Mouse (Mus musculus) midbrain, embryonic 16.5 days (tissue): ENCODE measurements around the gene Ubc. TPM values are rescaled to one million over a fixed set of nuclear protein-coding genes. Genes with fewer than 3 reads are reported as not detected.
"Not testable (repeated sequence)": the region's sequence is repeated elsewhere in the genome, so short reads cannot be mapped to it uniquely, and the experiment has no call there.

Experiments
- ATAC-seq: fragments of 200-750 bp; cut with Nextera tagmentation; 2 replicates; pipeline ENCODE4 v1.8.0; 2017; ENCODE audit warnings: moderate TSS enrichment
- H3K27ac ChIP-seq: fragments of 300-500 bp; sonication (generic); 2 replicates; pipeline ENCODE4 v1.5.1; 2014; ENCODE audit warnings: mild to moderate bottlenecking, low read length, mixed read lengths
- H3K27me3 ChIP-seq: fragments of 300-500 bp; sonication (generic); 2 replicates; pipeline ENCODE4 v1.6.1; 2014; ENCODE audit warnings: low read depth, low read length, mixed read lengths; ENCODE audit not compliant: control insufficient read depth, insufficient read depth
- H3K36me3 ChIP-seq: fragments of 300-500 bp; sonication (generic); 2 replicates; pipeline ENCODE4 v1.6.1; 2014; ENCODE audit warnings: mild to moderate bottlenecking, low read length, moderate library complexity, mixed read lengths; ENCODE audit not compliant: control insufficient read depth, insufficient read depth
- H3K4me1 ChIP-seq: fragments of 300-500 bp; sonication (generic); 2 replicates; pipeline ENCODE4 v1.6.1; 2014; ENCODE audit warnings: mild to moderate bottlenecking, low read length, mixed read lengths; ENCODE audit not compliant: control insufficient read depth, insufficient read depth
- H3K4me2 ChIP-seq: fragments of 300-500 bp; sonication (generic); 2 replicates; pipeline ENCODE4 v1.6.1; 2014; ENCODE audit warnings: mild to moderate bottlenecking, low read length, mixed read lengths
- H3K4me3 ChIP-seq: fragments of 300-500 bp; sonication (generic); 2 replicates; pipeline ENCODE4 v1.5.1; 2014; ENCODE audit warnings: low read depth, mild to moderate bottlenecking, low read length, moderate library complexity, mixed read lengths
- H3K9ac ChIP-seq: fragments of 300-500 bp; sonication (generic); 2 replicates; pipeline ENCODE4 v1.6.1; 2014; ENCODE audit warnings: low read depth, low read length, mixed read lengths
- H3K9me3 ChIP-seq: fragments of 300-500 bp; sonication (generic); replicated peaks from 2 replicates; pipeline ENCODE4 v1.6.1; 2014; ENCODE audit warnings: mild to moderate bottlenecking, low read length, mixed read lengths; ENCODE audit not compliant: control insufficient read depth, poor library complexity, severe bottlenecking
- WGBS: fragments of 180-500 bp; shearing (Covaris S2); extraction: QIAGEN DNeasy Blood & Tissue Kit; methylation state at CpG from one replicate; pipeline ENCODE4 v1.1.7; 2014; 5-methylcytosine and 5-hydroxymethylcytosine counted together
- polyA plus RNA-seq: library from polyadenylated mRNA; unstranded; fragments of >200 nt; fragmentation: Nextera tagmentation; extraction: Ambion mirVana; gene quantifications from 2 replicates; pipeline ENCODE4 v1.2.1, GENCODE M21; 2015

Ubc gene
- 1,506 and 1,517 TPM in 2 replicates for polyA plus RNA-seq

DNA sequence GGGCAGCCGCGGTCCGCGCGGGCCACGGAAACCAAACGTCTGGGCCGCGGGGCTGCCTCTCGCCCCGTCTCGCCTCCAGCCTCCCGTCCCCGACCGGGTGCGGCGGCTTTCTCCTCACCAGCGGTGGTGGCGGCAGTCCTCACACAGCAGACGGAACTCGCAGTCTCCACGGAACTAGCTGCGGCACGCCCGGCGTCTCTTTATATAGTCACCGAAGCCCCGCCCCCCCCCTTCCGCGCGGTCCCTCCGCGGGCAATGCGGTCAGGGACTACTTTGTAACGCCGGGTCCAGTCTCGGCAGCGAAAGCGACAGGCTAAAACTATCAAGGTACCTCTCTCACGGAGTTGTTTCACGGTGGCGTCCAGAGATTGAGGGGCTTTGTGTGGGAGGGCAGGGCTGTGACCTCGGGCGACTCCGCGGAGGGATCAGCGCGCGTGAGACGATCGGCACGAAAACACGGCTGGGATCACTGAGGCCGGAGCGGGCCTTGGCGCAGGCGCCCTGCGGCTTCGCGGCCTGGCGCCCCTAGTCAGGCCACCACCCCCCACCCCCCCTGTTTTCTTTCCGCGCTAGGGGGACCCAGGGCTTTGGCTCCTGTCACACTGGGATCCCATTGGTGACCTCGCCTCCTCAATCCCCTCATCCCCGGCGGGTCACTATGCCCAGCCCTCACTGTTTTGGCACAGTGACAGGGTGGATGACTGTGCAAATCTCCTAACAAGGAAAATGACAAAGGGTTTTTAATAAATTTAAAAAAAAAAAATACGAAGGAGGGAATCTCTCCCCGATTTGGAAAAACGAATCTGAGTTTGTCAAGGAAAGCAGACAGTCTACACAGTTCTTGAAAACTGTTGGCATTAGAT lies at the start of gene Ubc:
Ubc (minus strand) TSS at position 624 of the 863 bp plus-strand sequence.
- Histone ChIP-seq H3K27me3 (no peaks in the 10 kb centered on the region), H3K27ac (peak within 1 kb of the TSS; percentile 99), H3K9me3 (no peaks in the 10 kb centered on the region), H3K4me3 (peak within 1 kb of the TSS; percentile 100), H3K4me2 (peak within 1 kb of the TSS; percentile 88), H3K4me1 (peaks cover 46% of the 10 kb centered on the region), H3K36me3 (peaks cover 9% of the 10 kb centered on the region), H3K9ac (peak within 1 kb of the TSS; percentile 100)
- WGBS = under 1% methylated on average over 68 of the region's 69 CpGs
- peak; percentile 50 for ATAC-seq

DNA sequence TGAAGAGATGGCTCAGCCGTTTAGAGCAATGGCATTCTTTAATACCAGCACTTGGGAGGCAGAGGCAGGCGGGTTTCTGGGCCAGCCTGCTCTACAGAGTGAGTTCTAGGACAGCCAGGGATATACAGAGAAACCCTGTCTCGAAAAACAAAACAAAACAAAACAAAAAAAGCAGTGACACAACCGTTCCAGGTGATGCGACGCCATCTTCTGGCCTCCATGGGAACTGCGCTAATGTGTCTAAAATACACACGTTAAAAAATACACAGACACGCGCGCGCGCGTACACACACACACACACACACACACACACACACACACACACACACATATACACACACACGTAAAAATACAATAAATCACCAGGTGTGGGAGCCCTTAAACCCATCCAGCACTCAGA lies 44.3 kb upstream of the Ubc start:
- not testable (repeated sequence) for ATAC-seq, H3K27ac ChIP-seq
- H3K36me3 ChIP-seq = peaks cover 13% of the 10 kb centered on the region

DNA sequence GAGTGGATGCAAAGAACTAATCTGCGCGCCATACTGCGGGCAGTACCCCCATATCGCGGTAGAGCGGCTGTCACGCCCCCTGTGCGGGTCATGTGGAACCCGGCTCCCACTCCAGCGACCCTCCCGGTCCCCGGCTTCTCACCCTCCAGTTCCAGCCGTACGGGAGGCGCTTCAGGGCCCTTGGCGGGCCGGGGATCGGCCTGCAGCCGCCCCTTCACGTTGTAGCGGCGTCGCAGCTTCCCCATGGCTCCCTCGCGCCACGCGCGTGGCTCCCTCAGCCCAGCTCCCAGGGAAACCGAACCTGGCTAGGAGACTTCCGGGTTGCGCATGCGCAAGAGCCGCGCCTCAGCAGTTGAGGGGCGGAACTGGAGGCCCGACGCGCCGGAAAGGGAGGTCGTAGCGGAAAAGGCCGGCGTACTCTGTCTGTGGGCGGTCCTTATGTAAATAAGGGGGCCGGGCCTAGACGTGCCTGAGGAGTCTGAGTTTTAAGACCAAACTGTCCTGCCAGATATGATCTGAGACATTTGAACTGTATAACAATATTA lies 43.9 kb upstream of the Ubc start, which contains the start of gene Dhx37:
Dhx37 (minus strand) TSS at position 329 of the 545 bp plus-strand sequence.
- WGBS = under 1% methylated on average over 46 of the region's 46 CpGs

More for the DNA sequence above, 44.3 kb upstream of the Ubc start:
- WGBS = 49% methylated on average over 13 of the region's 15 CpGs
- Histone ChIP-seq H3K4me1 (peaks cover 11% of the 10 kb centered on the region), H3K4me2 (0 out of 2 replicates have a peak overlapping the region, but pooled peaks have one; percentile 2), H3K4me3 (peak overlapping the region; percentile 73)
- H3K27me3 ChIP-seq, H3K9me3 ChIP-seq, H3K9ac ChIP-seq: not testable (repeated sequence)

DNA sequence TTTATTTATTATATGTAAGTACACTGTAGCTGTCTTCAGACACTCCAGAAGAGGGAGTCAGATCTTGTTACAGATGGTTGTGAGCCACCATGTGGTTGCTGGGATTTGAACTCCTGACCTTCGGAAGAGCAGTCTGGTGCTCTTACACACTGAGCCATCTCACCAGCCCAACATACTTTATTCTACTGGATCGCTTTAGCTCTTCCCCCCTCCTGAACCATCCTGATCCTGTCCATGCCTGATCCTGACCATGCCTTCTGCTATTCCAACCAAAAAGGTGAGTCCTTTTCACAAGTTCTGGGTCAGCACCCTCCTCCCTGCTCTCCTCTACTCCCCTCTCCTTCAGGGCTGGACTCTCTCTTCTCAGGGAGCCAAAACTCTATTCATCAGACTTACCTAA lies 42.3 kb upstream of the Ubc start:
- ATAC-seq, H3K27me3 ChIP-seq, H3K4me3 ChIP-seq, H3K9me3 ChIP-seq, H3K27ac ChIP-seq, H3K9ac ChIP-seq: not testable (repeated sequence)
- H3K36me3 ChIP-seq = peaks cover 27% of the 10 kb centered on the region
- WGBS = 94% methylated on average over 2 of the region's 2 CpGs
- H3K4me1 ChIP-seq = peaks cover 11% of the 10 kb centered on the region
- H3K4me2 ChIP-seq = peak overlapping the region; percentile 92; the same call in 1 of the 2 replicates

More for the DNA sequence above, 43.9 kb upstream of the Ubc start, which contains the start of gene Dhx37:
- peak within 1 kb of the TSS; percentile 85 for H3K9ac ChIP-seq
- H3K4me3 ChIP-seq = peak within 1 kb of the TSS; percentile 73
- H3K27me3 ChIP-seq = no peaks in the 10 kb centered on the region
- H3K36me3 ChIP-seq = peaks cover 17% of the 10 kb centered on the region
- peak within 1 kb of the TSS; percentile 92 for H3K4me2 ChIP-seq
- peak; percentile 96 for ATAC-seq
- H3K9me3 ChIP-seq = no peaks in the 10 kb centered on the region
- H3K4me1 ChIP-seq = peaks cover 11% of the 10 kb centered on the region
- peak within 1 kb of the TSS; percentile 70 for H3K27ac ChIP-seq

DNA sequence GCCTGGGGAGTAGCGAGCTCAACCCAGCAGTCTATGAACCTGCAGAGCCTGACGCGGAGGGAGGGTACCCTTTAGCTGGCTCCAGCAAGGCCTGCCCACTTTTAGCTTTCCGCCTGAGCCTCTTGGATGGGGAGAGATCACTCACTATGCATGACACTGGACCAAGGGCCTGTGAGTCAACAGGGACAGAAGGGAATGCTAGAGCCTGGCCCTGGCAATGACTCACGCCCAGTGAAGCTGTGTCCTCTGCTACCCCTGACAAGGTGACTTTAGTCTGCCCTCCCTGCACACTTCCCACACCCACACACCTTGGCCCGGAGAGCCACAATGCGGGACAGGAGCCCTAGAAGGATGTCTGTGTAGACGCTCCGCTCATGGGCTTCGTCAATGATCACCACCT lies 36.3 kb upstream of the Ubc start:
- no peak overlapping the region for H3K27ac ChIP-seq
- H3K9ac ChIP-seq = no peak overlapping the region
- WGBS = 96% methylated on average over 10 of the region's 10 CpGs
- H3K36me3 ChIP-seq = peaks cover 69% of the 10 kb centered on the region
- no peak overlapping the region for H3K4me2 ChIP-seq
- H3K27me3 ChIP-seq = no peaks in the 10 kb centered on the region
- ATAC-seq = no peak
- H3K4me3 ChIP-seq = no peak overlapping the region
- H3K9me3 ChIP-seq = no peaks in the 10 kb centered on the region
- no peaks in the 10 kb centered on the region for H3K4me1 ChIP-seq

DNA sequence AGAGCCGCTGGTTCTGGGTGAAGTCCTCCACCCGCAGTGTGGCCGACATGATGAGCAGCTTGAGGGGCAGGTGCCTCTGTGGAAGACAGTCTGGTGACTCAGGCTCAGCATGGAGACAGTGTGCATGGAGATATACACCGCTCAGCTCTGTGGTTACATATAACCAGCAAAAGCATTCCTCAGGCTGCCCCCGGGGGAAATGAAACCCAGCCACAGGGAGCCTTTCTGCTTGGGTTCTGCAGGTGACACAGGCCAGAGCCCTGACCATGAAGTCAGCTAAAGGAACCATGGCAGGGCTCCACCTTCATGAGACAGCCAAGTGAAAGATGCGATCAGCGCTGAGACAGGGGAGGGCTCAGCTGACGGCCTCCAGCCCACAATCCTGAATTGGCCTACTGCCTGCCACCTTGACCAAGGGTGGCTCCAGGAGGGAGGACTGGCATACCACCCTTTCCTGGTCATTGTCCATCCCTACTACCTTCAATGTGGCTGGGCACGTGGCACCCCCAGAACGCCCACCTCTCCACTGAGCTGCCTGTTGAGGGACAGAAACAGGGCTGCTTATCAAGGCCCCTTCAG lies 35.8 kb upstream of the Ubc start:
- H3K9ac ChIP-seq = no peak overlapping the region
- no peaks in the 10 kb centered on the region for H3K9me3 ChIP-seq
- no peak overlapping the region for H3K4me2 ChIP-seq
- no peak overlapping the region for H3K4me3 ChIP-seq
- H3K27ac ChIP-seq = no peak overlapping the region
- H3K4me1 ChIP-seq = no peaks in the 10 kb centered on the region
- ATAC-seq = no peak
- no peaks in the 10 kb centered on the region for H3K27me3 ChIP-seq
- WGBS = 94% methylated on average over 10 of the region's 10 CpGs
- H3K36me3 ChIP-seq = peaks cover 65% of the 10 kb centered on the region

DNA sequence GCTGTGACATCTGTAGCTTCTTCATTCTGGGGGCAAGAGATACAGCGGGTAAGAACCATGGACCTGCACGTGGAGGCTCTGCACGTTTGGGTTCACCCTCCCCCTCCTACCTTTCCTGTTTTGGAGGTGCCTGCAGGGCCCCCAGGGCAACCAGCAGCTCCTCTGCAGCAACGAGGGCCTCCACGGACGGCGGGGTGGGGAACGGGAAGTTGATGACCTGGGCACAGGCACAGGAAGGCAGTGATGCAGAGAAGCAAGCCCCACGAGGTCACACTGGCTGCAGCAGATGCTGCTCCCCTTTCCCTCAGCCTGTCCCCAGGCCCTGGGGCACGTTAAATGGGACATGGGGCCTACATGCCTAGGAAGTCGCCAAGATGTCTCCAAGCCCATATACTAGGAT lies 29.1 kb upstream of the Ubc start:
- Histone ChIP-seq H3K4me1 (no peaks in the 10 kb centered on the region), H3K9ac (no peak overlapping the region), H3K4me3 (no peak overlapping the region), H3K4me2 (no peak overlapping the region), H3K27ac (no peak overlapping the region), H3K27me3 (no peaks in the 10 kb centered on the region), H3K36me3 (peaks cover 72% of the 10 kb centered on the region), H3K9me3 (no peaks in the 10 kb centered on the region)
- no peak for ATAC-seq
- 88% methylated on average over 11 of the region's 11 CpGs for WGBS

DNA sequence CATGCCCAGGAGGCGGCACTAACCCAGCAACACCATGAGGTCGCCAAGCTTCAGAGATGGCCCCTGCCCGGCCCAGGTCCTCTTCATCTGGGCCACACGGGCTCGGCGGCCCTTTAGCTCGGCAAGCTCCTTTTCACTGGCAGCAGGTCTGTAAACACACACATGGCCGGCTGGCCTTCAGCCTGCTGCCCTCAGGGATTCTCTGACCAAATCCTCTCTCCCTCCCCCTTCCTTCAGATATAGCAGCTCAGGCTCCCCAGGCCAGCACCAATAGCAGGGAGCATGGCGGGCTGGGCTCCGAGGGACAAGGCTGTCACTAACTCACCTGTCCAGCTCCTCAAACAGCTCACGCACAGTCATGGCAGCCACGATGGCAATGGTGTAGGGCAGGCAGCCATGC lies 28.6 kb upstream of the Ubc start:
- no peak overlapping the region for H3K4me2 ChIP-seq
- WGBS = 90% methylated on average over 12 of the region's 12 CpGs

DNA sequence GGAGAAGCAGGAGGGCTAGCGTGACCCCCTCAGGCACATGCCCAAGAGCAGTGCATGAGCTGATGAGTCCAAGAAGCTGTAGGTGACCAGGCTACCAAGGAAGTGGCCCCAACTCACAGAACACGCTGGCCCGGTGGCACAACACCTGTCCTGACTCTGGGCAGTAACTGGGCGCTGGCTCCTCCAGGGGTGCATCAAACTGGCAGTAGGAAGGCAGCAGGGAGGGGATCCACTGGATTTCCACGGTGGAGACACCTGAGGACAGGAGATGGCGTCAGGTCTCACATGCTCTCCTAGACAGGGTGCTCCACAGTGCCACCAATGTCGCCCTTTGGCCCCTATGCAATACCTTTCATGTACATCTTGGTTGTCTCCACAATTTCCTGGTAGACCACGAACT lies 26.2 kb upstream of the Ubc start:
- H3K9ac ChIP-seq = no peak overlapping the region
- no peak overlapping the region for H3K27ac ChIP-seq
- ATAC-seq = no peak
- H3K4me2 ChIP-seq = no peak overlapping the region
- H3K27me3 ChIP-seq = no peaks in the 10 kb centered on the region
- H3K9me3 ChIP-seq = no peaks in the 10 kb centered on the region
- no peaks in the 10 kb centered on the region for H3K4me1 ChIP-seq
- H3K36me3 ChIP-seq = peaks cover 59% of the 10 kb centered on the region
- H3K4me3 ChIP-seq = no peak overlapping the region
- WGBS = 97% methylated on average over 8 of the region's 8 CpGs

More for the DNA sequence above, 28.6 kb upstream of the Ubc start:
- no peak for ATAC-seq
- peaks cover 72% of the 10 kb centered on the region for H3K36me3 ChIP-seq
- H3K9ac ChIP-seq = no peak overlapping the region
- no peaks in the 10 kb centered on the region for H3K27me3 ChIP-seq
- H3K4me1 ChIP-seq = no peaks in the 10 kb centered on the region
- H3K9me3 ChIP-seq = no peaks in the 10 kb centered on the region
- no peak overlapping the region for H3K27ac ChIP-seq
- H3K4me3 ChIP-seq = no peak overlapping the region
